Mouse (Mus musculus): ENCODE measurements around the gene H2-T22. TPM values are rescaled to one million over a fixed set of nuclear protein-coding genes. Genes with fewer than 3 reads are reported as not detected.

Gene H2-T22
- polyA plus RNA-seq, 1 experiment from 2014 or later: 13.4 TPM

DNA sequence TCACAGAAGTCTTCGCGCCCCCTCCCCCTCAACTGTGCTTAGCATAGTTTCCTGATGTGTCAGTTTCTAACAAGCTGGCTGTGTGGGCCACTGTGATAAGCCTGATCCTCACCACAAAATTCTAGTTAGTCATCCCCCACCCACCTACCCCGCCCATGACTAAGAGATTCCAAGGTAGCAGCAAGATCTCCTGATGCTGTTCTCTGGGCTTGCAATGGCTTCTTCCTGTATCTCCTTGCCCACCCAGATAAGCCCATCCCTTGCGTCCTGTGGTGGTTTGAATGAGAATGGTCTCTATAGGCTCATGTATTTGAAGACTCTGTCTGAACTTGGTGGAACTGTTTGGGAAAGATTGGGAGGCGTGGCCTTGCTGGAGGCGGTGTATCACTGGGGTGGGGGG is 40.6 kb downstream of the H2-T22 start:
- peak overlapping the region; percentile 98 for H3K27ac ChIP-seq (ENCODE audit: low read length)
- ATAC-seq (ENCODE audit: low read depth): peak; percentile 80

DNA sequence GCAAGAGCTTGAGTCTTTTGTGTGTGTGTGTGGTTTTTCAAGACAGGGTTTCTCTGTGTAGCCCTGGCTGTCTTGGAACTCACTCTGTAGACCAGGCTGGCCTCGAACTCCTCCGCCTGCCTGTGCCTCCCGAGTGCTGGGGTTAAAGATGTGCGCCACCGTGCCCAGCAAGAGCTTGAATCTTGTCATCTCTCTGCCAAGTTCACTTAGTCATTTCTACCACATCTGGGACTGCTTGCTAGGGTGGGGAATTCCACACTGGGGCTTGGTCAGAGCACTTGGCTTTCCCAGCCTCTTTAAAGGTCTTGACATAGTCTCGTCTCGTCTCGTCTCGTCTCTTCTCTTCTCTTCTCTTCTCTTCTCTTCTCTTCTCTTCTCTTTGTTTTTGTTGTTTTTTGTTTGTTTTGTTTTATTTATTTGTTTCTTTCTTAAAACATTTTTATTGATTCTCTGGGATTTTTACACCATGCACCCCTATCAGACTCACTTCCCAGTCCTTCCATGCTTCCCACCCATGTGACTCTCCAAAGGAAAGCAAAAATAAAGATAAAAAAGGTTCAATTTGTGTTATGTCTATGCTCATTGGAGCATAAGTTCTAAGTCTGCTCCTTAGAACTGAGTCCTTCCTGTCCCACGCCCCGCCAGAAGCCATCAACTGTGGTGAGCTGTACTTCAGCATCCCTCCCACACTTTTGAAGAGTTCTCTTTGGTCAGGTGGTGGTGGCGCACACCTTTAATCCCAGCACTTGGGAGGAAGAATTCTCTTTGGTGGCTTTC is 41.2 kb downstream of the H2-T22 start:
- peaks cover 10% of the 10 kb centered on the region for H3K9me3 ChIP-seq (replicated peaks; ENCODE audit: control insufficient read depth, low read length)
- 77% methylated on average over 12 of the region's 12 CpGs for WGBS (ENCODE audit: insufficient replicate concordance)
- H3K4me1 ChIP-seq (ENCODE audit: control insufficient read depth, low read depth, low read length): peaks cover 64% of the 10 kb centered on the region
- peaks cover 13% of the 10 kb centered on the region for H3K36me3 ChIP-seq (ENCODE audit: control insufficient read depth, insufficient read depth)
- H3K27me3 ChIP-seq (ENCODE audit: control insufficient read depth, insufficient read depth, low read depth, low read length): no peaks in the 10 kb centered on the region
- peak overlapping the region; percentile 63 for H3K4me2 ChIP-seq (ENCODE audit: low read depth, low read length)
- ATAC-seq (ENCODE audit: low read depth): peak; percentile 42
- H3K9ac ChIP-seq (ENCODE audit: low read depth, low read length): peak overlapping the region; percentile 48
- H3K4me3 ChIP-seq (ENCODE audit: low read depth, low read length): peak overlapping the region; percentile 24
- H3K27ac ChIP-seq (ENCODE audit: low read length): peak overlapping the region; percentile 98

More for the DNA sequence above, 40.6 kb downstream of the H2-T22 start:
- Histone ChIP-seq H3K27me3 (ENCODE audit: control insufficient read depth, insufficient read depth, low read depth, low read length) (no peaks in the 10 kb centered on the region), H3K4me1 (ENCODE audit: control insufficient read depth, low read depth, low read length) (peaks cover 61% of the 10 kb centered on the region), H3K4me3 (ENCODE audit: low read depth, low read length) (peak overlapping the region; percentile 36), H3K36me3 (ENCODE audit: control insufficient read depth, insufficient read depth) (peaks cover 20% of the 10 kb centered on the region), H3K9ac (ENCODE audit: low read depth, low read length) (peak overlapping the region; percentile 48), H3K4me2 (ENCODE audit: low read depth, low read length) (peak overlapping the region; percentile 63), H3K9me3 (replicated peaks; ENCODE audit: control insufficient read depth, low read length) (peaks cover 12% of the 10 kb centered on the region)
- 42% methylated on average over 6 of the region's 6 CpGs for WGBS (ENCODE audit: insufficient replicate concordance)

DNA sequence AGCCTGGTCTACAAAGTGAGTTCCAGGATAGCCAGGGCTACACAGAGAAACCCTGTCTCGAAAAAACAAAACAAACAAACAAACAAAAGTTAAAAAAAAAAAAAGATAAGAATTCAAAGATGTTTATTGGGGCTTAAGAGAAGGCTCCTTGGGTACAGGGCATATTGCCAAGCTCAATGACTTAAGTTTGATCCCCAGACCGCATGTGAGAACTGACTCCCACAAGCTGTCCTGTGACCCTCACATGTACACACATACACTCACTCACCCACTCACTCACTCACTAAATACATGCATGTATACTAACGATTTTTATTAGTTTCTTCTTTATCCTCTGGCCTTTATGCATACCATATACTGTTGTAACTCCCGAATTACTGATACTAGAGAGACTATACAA is 42.2 kb downstream of the H2-T22 start:
- Histone ChIP-seq H3K4me2 (ENCODE audit: low read depth, low read length) (peak overlapping the region; percentile 64), H3K9me3 (replicated peaks; ENCODE audit: control insufficient read depth, low read length) (peaks cover 10% of the 10 kb centered on the region), H3K27me3 (ENCODE audit: control insufficient read depth, insufficient read depth, low read depth, low read length) (no peaks in the 10 kb centered on the region), H3K9ac (ENCODE audit: low read depth, low read length) (no peak overlapping the region), H3K36me3 (ENCODE audit: control insufficient read depth, insufficient read depth) (peaks cover 7% of the 10 kb centered on the region), H3K4me1 (ENCODE audit: control insufficient read depth, low read depth, low read length) (peaks cover 73% of the 10 kb centered on the region), H3K27ac (ENCODE audit: low read length) (peak overlapping the region; percentile 98), H3K4me3 (ENCODE audit: low read depth, low read length) (peak overlapping the region; percentile 62)
- ATAC-seq (ENCODE audit: low read depth): no peak
- 70% methylated on average over 4 of the region's 4 CpGs for WGBS (ENCODE audit: insufficient replicate concordance)

DNA sequence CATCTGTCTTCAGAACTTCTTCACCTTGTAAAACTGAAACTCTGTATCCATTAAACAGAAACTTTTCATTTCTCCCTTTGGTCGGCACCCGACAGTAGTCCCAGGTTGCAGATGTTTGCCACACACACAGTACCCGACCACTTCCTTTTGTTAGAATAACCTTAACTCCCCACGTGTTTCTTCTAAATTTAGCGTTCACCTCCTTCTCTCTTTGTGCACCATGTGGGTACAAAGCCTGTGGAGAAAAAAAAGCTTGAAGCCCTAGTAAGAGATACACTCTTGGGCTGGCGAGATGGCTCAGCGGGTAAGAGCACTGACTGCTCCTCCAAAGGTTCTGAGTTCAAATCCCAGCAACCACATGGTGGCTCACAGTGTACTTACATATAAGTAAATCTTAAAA is 43.2 kb downstream of the H2-T22 start:
- no peak overlapping the region for H3K9ac ChIP-seq (ENCODE audit: low read depth, low read length)
- peaks cover 10% of the 10 kb centered on the region for H3K9me3 ChIP-seq (replicated peaks; ENCODE audit: control insufficient read depth, low read length)
- 25% methylated on average over 7 of the region's 7 CpGs for WGBS (ENCODE audit: insufficient replicate concordance)
- peaks cover 77% of the 10 kb centered on the region for H3K4me1 ChIP-seq (ENCODE audit: control insufficient read depth, low read depth, low read length)
- H3K27me3 ChIP-seq (ENCODE audit: control insufficient read depth, insufficient read depth, low read depth, low read length): no peaks in the 10 kb centered on the region
- H3K36me3 ChIP-seq (ENCODE audit: control insufficient read depth, insufficient read depth): peaks cover 7% of the 10 kb centered on the region
- H3K27ac ChIP-seq (ENCODE audit: low read length): peak overlapping the region; percentile 31
- peak overlapping the region; percentile 62 for H3K4me3 ChIP-seq (ENCODE audit: low read depth, low read length)
- ATAC-seq (ENCODE audit: low read depth): no peak
- H3K4me2 ChIP-seq (ENCODE audit: low read depth, low read length): peak overlapping the region; percentile 64

DNA sequence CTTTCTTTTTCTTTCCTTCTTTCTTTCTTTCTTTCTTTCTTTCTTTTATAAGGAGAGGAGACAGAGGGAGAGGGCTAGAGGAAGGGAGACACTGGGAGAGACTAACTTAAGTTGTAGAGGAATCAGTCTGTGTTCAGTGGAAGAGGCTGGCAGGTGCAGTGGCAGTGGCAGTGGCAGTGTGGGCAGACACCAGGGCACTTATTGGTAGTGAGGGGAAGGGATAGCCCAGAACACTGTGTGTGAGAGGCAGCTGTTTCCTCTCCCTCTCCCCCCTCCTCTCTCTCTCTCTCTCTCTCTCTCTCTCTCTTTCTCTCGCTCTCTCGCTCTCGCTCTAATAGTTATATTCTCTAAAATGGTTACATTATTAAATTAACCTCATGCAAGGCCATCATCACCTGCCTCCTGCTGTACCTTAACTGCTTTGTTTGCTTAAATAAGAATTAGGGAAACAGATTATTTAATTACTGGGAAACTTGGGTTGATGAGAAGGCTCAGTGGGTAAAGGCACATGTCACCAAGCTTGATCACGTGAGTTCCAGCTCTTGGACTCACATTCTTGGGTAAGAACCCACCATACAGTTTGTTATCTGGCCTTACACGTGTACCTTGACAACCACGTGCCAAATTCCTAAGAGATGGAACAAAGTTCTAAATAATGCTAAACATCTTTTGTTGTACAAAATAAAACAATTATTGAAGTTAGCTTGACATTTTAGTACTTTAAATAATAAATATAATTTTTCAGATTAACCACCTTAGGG is 43.8 kb downstream of the H2-T22 start:
- Histone ChIP-seq H3K9me3 (replicated peaks; ENCODE audit: control insufficient read depth, low read length) (peaks cover 10% of the 10 kb centered on the region), H3K4me2 (ENCODE audit: low read depth, low read length) (peak overlapping the region; percentile 64), H3K36me3 (ENCODE audit: control insufficient read depth, insufficient read depth) (peaks cover 7% of the 10 kb centered on the region), H3K9ac (ENCODE audit: low read depth, low read length) (peak overlapping the region; percentile 63), H3K27me3 (ENCODE audit: control insufficient read depth, insufficient read depth, low read depth, low read length) (no peaks in the 10 kb centered on the region), H3K4me1 (ENCODE audit: control insufficient read depth, low read depth, low read length) (peaks cover 75% of the 10 kb centered on the region), H3K4me3 (ENCODE audit: low read depth, low read length) (peak overlapping the region; percentile 62), H3K27ac (ENCODE audit: low read length) (peak overlapping the region; percentile 88)
- ATAC-seq (ENCODE audit: low read depth): no peak
- 42% methylated on average over 6 of the region's 6 CpGs for WGBS (ENCODE audit: insufficient replicate concordance)

DNA sequence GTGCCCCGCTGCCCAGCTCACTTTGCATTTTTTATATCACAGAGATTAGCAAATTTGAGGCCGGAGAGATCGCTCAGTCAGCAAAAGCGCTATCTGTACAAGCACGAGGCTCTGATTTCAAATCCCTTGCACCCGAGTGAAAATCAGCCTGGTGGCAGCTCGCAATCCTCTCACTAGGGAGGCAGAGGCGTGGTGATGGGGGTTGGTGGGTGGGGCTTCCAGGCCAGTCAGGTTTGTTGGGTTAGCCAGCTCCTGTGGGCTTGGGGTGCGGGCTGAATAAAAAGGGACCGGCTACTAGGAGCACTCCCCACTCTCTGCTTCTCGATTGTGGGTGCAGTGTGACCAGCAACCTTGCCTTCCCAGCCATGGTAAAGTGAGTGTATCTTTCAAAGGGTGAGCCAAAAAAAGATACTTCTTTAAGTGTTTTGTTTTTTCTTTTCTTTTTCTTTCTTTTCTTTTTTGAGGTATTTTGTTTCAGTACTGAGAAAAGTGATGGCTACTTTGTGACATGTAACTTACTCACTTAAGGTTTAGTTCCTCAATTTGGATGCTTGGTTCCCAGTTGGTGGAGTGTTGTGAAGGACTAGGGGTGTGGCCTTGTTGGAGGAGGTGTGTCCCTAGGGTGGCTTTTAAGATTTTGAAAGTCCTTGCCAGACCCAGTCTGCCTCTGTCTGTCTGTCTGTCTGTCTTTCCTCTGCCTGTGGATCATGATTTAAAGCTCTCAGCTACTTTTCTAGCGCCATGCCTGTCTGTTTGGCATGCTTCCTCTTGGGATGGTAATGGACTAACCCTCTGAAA is 44.6 kb downstream of the H2-T22 start:
- Histone ChIP-seq H3K4me1 (ENCODE audit: control insufficient read depth, low read depth, low read length) (peaks cover 71% of the 10 kb centered on the region), H3K4me3 (ENCODE audit: low read depth, low read length) (peak overlapping the region; percentile 62), H3K4me2 (ENCODE audit: low read depth, low read length) (peak overlapping the region; percentile 64), H3K9ac (ENCODE audit: low read depth, low read length) (peak overlapping the region; percentile 63), H3K9me3 (replicated peaks; ENCODE audit: control insufficient read depth, low read length) (peaks cover 9% of the 10 kb centered on the region), H3K36me3 (ENCODE audit: control insufficient read depth, insufficient read depth) (peaks cover 5% of the 10 kb centered on the region), H3K27me3 (ENCODE audit: control insufficient read depth, insufficient read depth, low read depth, low read length) (no peaks in the 10 kb centered on the region), H3K27ac (ENCODE audit: low read length) (peak overlapping the region; percentile 88)
- peak; percentile 55 for ATAC-seq (ENCODE audit: low read depth)
- WGBS (ENCODE audit: insufficient replicate concordance): 23% methylated on average over 12 of the region's 12 CpGs

DNA sequence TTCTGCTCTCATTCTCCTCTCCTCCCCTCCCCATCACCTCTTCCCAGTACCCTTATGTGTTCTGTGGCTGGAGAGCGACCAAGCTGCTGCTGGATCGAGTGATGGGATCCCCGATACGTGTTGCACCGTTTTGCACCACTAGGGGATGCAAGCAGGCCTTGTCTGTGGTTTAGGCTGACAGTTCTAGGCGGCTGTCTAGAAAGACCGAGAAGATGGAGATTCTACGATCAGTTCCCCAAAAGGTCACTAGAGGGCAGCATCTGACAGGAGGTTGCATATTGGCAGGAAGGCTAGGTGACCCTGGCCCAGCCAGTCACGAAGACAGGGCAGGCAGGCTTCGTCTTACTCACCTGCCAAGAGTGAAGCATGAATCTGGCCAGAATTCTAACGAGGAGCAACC is 45.6 kb downstream of the H2-T22 start:
- WGBS (ENCODE audit: insufficient replicate concordance): 2% methylated on average over 11 of the region's 11 CpGs
- H3K4me3 ChIP-seq (ENCODE audit: low read depth, low read length): peak overlapping the region; percentile 62; the same call in 1 of the 2 replicates
- peak overlapping the region; percentile 64 for H3K4me2 ChIP-seq (ENCODE audit: low read depth, low read length)
- 0 out of 2 replicates have a peak, but pooled peaks cover under 1% of the 10 kb centered on the region for H3K9me3 ChIP-seq (replicated peaks; ENCODE audit: control insufficient read depth, low read length)
- H3K4me1 ChIP-seq (ENCODE audit: control insufficient read depth, low read depth, low read length): peaks cover 62% of the 10 kb centered on the region
- peak; percentile 41 for ATAC-seq (ENCODE audit: low read depth)
- H3K9ac ChIP-seq (ENCODE audit: low read depth, low read length): 0 out of 2 replicates have a peak overlapping the region, but pooled peaks have one; percentile 6
- H3K27ac ChIP-seq (ENCODE audit: low read length): peak overlapping the region; percentile 88
- no peaks in the 10 kb centered on the region for H3K27me3 ChIP-seq (ENCODE audit: control insufficient read depth, insufficient read depth, low read depth, low read length)
- H3K36me3 ChIP-seq (ENCODE audit: control insufficient read depth, insufficient read depth): no peaks in the 10 kb centered on the region

DNA sequence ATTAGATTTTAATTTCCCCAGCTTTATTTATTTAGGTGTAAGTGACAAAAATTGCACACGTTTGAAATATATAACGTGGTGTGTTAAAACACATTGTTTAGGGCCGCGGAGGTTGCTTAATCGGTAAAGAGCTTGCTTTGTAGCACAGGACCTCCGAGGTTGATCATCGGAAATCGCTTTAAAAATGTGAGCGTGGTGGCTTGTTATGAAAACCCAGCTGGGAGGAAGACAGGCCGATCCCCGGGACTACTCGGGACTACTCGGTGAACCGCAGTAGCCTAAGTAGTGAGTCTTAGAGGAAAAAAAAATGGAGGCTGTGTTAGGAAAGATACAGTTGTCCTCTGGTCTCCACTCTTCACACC is 47.7 kb downstream of the H2-T22 start:
- no peaks in the 10 kb centered on the region for H3K36me3 ChIP-seq (ENCODE audit: control insufficient read depth, insufficient read depth)
- H3K9ac ChIP-seq (ENCODE audit: low read depth, low read length): peak overlapping the region; percentile 75
- peaks cover 42% of the 10 kb centered on the region for H3K4me1 ChIP-seq (ENCODE audit: control insufficient read depth, low read depth, low read length)
- peak overlapping the region; percentile 86 for H3K27ac ChIP-seq (ENCODE audit: low read length)
- 2% methylated on average over 14 of the region's 14 CpGs for WGBS (ENCODE audit: insufficient replicate concordance)
- H3K9me3 ChIP-seq (replicated peaks; ENCODE audit: control insufficient read depth, low read length): no peaks in the 10 kb centered on the region
- ATAC-seq (ENCODE audit: low read depth): no peak
- H3K4me3 ChIP-seq (ENCODE audit: low read depth, low read length): peak overlapping the region; percentile 80
- peak overlapping the region; percentile 82 for H3K4me2 ChIP-seq (ENCODE audit: low read depth, low read length)
- H3K27me3 ChIP-seq (ENCODE audit: control insufficient read depth, insufficient read depth, low read depth, low read length): no peaks in the 10 kb centered on the region

Measured in liver, embryonic 16.5 days (tissue).